Mouse (Mus musculus): Measurements from ENCODE around the gene Cytl1. TPM values are rescaled to one million over a fixed set of nuclear protein-coding genes. Genes with fewer than 3 reads are reported as not detected.

Gene Cytl1
- 10 to 100 TPM in 1 of 2 experiments, 1 to 10 TPM in 1; 9.9 to 11.8 TPM for total RNA-seq (2021)

GRCm38 (mm10) chr5:37735224-37735623, at the start of gene Cytl1:
Cytl1 (plus strand) TSS chr5:37735519.
- intact Hi-C loops (cut with DNase I): no loop called here
- DNase-seq: no peak

- intact Hi-C loops (cut with DNase I): no loop called here
- no peak for DNase-seq
Measured at GRCm38 (mm10) chr5:37692759-37693158, 42.6 kb upstream of the Cytl1 start.

- no peak for DNase-seq
- intact Hi-C loops (cut with DNase I): no loop called here
Measured at GRCm38 (mm10) chr5:37695773-37696172, 39.5 kb upstream of the Cytl1 start.

- intact Hi-C loops (cut with DNase I): no loop called here
- DNase-seq: no peak
Measured at GRCm38 (mm10) chr5:37697286-37697685, 38.0 kb upstream of the Cytl1 start.

- intact Hi-C loops (cut with DNase I): no loop called here
- DNase-seq: peak; percentile 22 to 49
Measured at GRCm38 (mm10) chr5:37699757-37700156, 35.6 kb upstream of the Cytl1 start.

- intact Hi-C loops (cut with DNase I): no loop called here
- no peak for DNase-seq
Measured at GRCm38 (mm10) chr5:37704962-37705361, 30.4 kb upstream of the Cytl1 start.

GRCm38 (mm10) chr5:37708124-37708523, 27.2 kb upstream of the Cytl1 start:
- intact Hi-C loops (cut with DNase I): no loop called here
- DNase-seq: no peak

- DNase-seq: no peak
- intact Hi-C loops (cut with DNase I): no loop called here
Measured at GRCm38 (mm10) chr5:37709257-37709904, 25.9 kb upstream of the Cytl1 start.

GRCm38 (mm10) chr5:37716505-37717372, 18.6 kb upstream of the Cytl1 start, which contains the start of gene Stk32b:
Stk32b (minus strand) TSS chr5:37717171.
- DNase-seq: peak in 1 of 2 experiments; percentile 19
- intact Hi-C loops (cut with DNase I): loop anchor here (1.0 to 5.0 kb wide), 2 partner anchors 254 to 418 kb away; no protein-coding TSS in a partner anchor

- intact Hi-C loops (cut with DNase I): loop anchor here (1.0 to 5.0 kb wide), 2 partner anchors 255 to 419 kb away; no protein-coding TSS in a partner anchor
Measured at GRCm38 (mm10) chr5:37717384-37717963, 17.8 kb upstream of the Cytl1 start.

GRCm38 (mm10) chr5:37720670-37721069, 14.6 kb upstream of the Cytl1 start:
- intact Hi-C loops (cut with DNase I): no loop called here
- no peak for DNase-seq

More at GRCm38 (mm10) chr5:37717384-37717963, 17.8 kb upstream of the Cytl1 start:
- peak; percentile 57 to 69 for DNase-seq

GRCm38 (mm10) chr5:37725220-37725886, 10.0 kb upstream of the Cytl1 start:
- intact Hi-C loops (cut with DNase I): no loop called here
- peak in 1 of 2 experiments; percentile 19 for DNase-seq

- DNase-seq: peak; percentile 21 to 35
- intact Hi-C loops (cut with DNase I): no loop called here
Measured at GRCm38 (mm10) chr5:37730781-37731180, 4.5 kb upstream of the Cytl1 start.

GRCm38 (mm10) chr5:37736213-37736612, 894 bp downstream of the Cytl1 start:
- DNase-seq: no peak
- intact Hi-C loops (cut with DNase I): no loop called here

GRCm38 (mm10) chr5:37743889-37744707, 8.8 kb downstream of the Cytl1 start:
- DNase-seq: peak in 1 of 2 experiments; percentile 13

GRCm38 (mm10) chr5:37752027-37752967, 17.0 kb downstream of the Cytl1 start:
- peak; percentile 75 to 83 for DNase-seq
- intact Hi-C loops (cut with DNase I): loop anchor here (2.0 kb wide), 1 partner anchor 453 kb away; no protein-coding TSS in a partner anchor

More at GRCm38 (mm10) chr5:37743889-37744707, 8.8 kb downstream of the Cytl1 start:
- intact Hi-C loops (cut with DNase I): no loop called here

GRCm38 (mm10) chr5:37753366-37753765, 18.0 kb downstream of the Cytl1 start:
- intact Hi-C loops (cut with DNase I): loop anchor here (2.0 kb wide), 1 partner anchor 455 kb away; no protein-coding TSS in a partner anchor
- no peak for DNase-seq

GRCm38 (mm10) chr5:37762046-37762445, 26.7 kb downstream of the Cytl1 start:
- no peak for DNase-seq
- intact Hi-C loops (cut with DNase I): no loop called here
